15 mouse cellular contexts compared by ENCODE assay signal in genomic region chr15:80003581-80003980, GRCm38 (mm10). TPM values are rescaled to one million over a fixed set of nuclear protein-coding genes. Genes with fewer than 3 reads are reported as not detected.
DNase-seq lines count a peak whose midpoint lies in the region; ATAC-seq and TF ChIP-seq lines count a peak whose summit lies in the region.
"Had no signal": no experiment of that assay in that cellular context is flagged by ENCODE, and none has a peak within 500 bp of the region (broad histone marks: within the 10 kb centered on the region; RNA-seq: fewer than 3 reads in every experiment).

No protein-coding gene starts in this region.

- peaks cover 64% of the 10 kb centered on the region for H3K4me1 ChIP-seq in heart, embryonic 10.5 days
- peaks cover 52% of the 10 kb centered on the region for H3K4me1 ChIP-seq in heart, embryonic 13.5 days
- H3K4me1 ChIP-seq in liver, postnatal 0 days (ENCODE audit: insufficient read depth): peaks cover 6% of the 10 kb centered on the region; the same call in 1 of the 2 replicates

- no peak for ATAC-seq in heart, embryonic 13.5 days (ENCODE audit: extremely low read depth, insufficient number of reproducible peaks, low FRiP score, low TSS enrichment)
- no peak for ATAC-seq in liver, postnatal 0 days
- ATAC-seq: midbrain, embryonic 15.5 days had no signal

- no peak for TF ChIP-seq EP300 in liver, postnatal 0 days (IDR thresholded peaks at IDR 0.05; ENCODE audit: low read depth)

- 23% methylated on average over 2 of the region's 2 CpGs for WGBS in heart, embryonic 10.5 days
- WGBS in heart, embryonic 13.5 days: 35% methylated on average over 2 of the region's 2 CpGs
- WGBS in liver, postnatal 0 days (ENCODE audit: insufficient replicate concordance): 53% methylated on average over 2 of the region's 2 CpGs

- H3K9ac ChIP-seq in heart, embryonic 13.5 days: no peak overlapping the region
- no peak overlapping the region for H3K9ac ChIP-seq in liver, postnatal 0 days (replicated peaks)
- H3K9ac ChIP-seq: liver, embryonic 15.5 days; midbrain, embryonic 15.5 days had no signal

- no peaks in the 10 kb centered on the region for H3K9me3 ChIP-seq in heart, embryonic 10.5 days
- H3K9me3 ChIP-seq in heart, embryonic 13.5 days: no peaks in the 10 kb centered on the region
- H3K9me3 ChIP-seq in liver, postnatal 0 days (ENCODE audit: low read length): no peaks in the 10 kb centered on the region
- H3K9me3 ChIP-seq: liver, embryonic 15.5 days; midbrain, embryonic 15.5 days had no signal

- TF ChIP-seq CTCF in layer of hippocampus, adult 2 months (conservative IDR thresholded peaks at IDR 0.05): no peak
- no peak for TF ChIP-seq CTCF in liver, postnatal 0 days (IDR thresholded peaks at IDR 0.05; ENCODE audit: low read depth)

- H3K27ac ChIP-seq in heart, embryonic 10.5 days: peak overlapping the region; percentile 80
- H3K27ac ChIP-seq in layer of hippocampus, adult 2 months: peak overlapping the region; percentile 71
- H3K27ac ChIP-seq in heart, embryonic 13.5 days (replicated peaks): peak overlapping the region; percentile 75
- H3K27ac ChIP-seq in liver, postnatal 0 days (ENCODE audit: low read depth): no peak overlapping the region
- H3K27ac ChIP-seq: liver, embryonic 15.5 days had no signal

- H3K4me3 ChIP-seq in heart, embryonic 10.5 days: peak overlapping the region; percentile 2; the same call in 1 of the 2 replicates
- no peak overlapping the region for H3K4me3 ChIP-seq in layer of hippocampus, adult 2 months
- H3K4me3 ChIP-seq in heart, embryonic 13.5 days: no peak overlapping the region
- no peak overlapping the region for H3K4me3 ChIP-seq in liver, postnatal 0 days (ENCODE audit: low read depth, low read length)
- H3K4me3 ChIP-seq: liver, embryonic 15.5 days; midbrain, embryonic 15.5 days had no signal

- DNase-seq in heart, embryonic 10.5 days (ENCODE audit: low spot score): no peak
- no peak for DNase-seq in heart, postnatal 4 days
- DNase-seq in layer of hippocampus, adult 2 months (ENCODE audit: low spot score in 2 of 2): no peak
- DNase-seq in layer of hippocampus, postnatal 36 days: no peak
- DNase-seq in Muller cell, postnatal 12 days (ENCODE audit: inconsistent ontology term): peak; percentile 38
- DNase-seq in liver, postnatal 0 days: no peak
- no peak for DNase-seq in B cell, adult 2 months
- DNase-seq: adrenal gland, adult 2 months; cerebellum, postnatal 14 days; embryo, embryonic 11 days; gastrocnemius, postnatal 14 days; retina, postnatal 1 day had no signal

- no peak overlapping the region for H3K4me2 ChIP-seq in heart, embryonic 13.5 days
- H3K4me2 ChIP-seq in liver, postnatal 0 days (ENCODE audit: low read depth, low read length): no peak overlapping the region
- H3K4me2 ChIP-seq: liver, embryonic 15.5 days; midbrain, embryonic 15.5 days had no signal

- H3K36me3 ChIP-seq in heart, embryonic 10.5 days: no peaks in the 10 kb centered on the region
- H3K36me3 ChIP-seq in heart, embryonic 13.5 days: no peaks in the 10 kb centered on the region
- no peaks in the 10 kb centered on the region for H3K36me3 ChIP-seq in liver, postnatal 0 days (replicated peaks; ENCODE audit: insufficient read depth, low read length)
- H3K36me3 ChIP-seq: liver, embryonic 15.5 days; midbrain, embryonic 15.5 days had no signal

- H3K27me3 ChIP-seq in heart, embryonic 10.5 days (ENCODE audit: insufficient read depth, poor library complexity, severe bottlenecking): peaks cover 1% of the 10 kb centered on the region; the same call in 1 of the 2 replicates
- H3K27me3 ChIP-seq in heart, embryonic 13.5 days (replicated peaks): peaks cover 4% of the 10 kb centered on the region
- no peaks in the 10 kb centered on the region for H3K27me3 ChIP-seq in liver, postnatal 0 days (ENCODE audit: insufficient read depth, low read length)
- H3K27me3 ChIP-seq: midbrain, embryonic 15.5 days had no signal

RNA-seq across cellular contexts. Expression of gene Pdgfb, which starts 11.2 kb away (rescaled TPM):
- 0.95 and 1.9 TPM in 2 replicates for polyA plus RNA-seq in heart, embryonic 10.5 days (2016; fragmentation: Nextera tagmentation; extraction: Ambion mirVana)
- 10 to 100 TPM; 46.4 to 50.7 TPM for total RNA-seq in heart, postnatal 4 days (2021)
- 10 to 100 TPM; 27.4 to 29.3 TPM for total RNA-seq in layer of hippocampus, adult 2 months (2021)
- 10 to 100 TPM; 27.3 to 27.6 TPM for total RNA-seq in layer of hippocampus, postnatal 36 days (2021)
- polyA plus RNA-seq in heart, embryonic 13.5 days (2015; fragmentation: Nextera tagmentation; extraction: Ambion mirVana): 2.2 and 2.6 TPM in 2 replicates
- 0.77 and 0.85 TPM in 2 replicates for polyA plus RNA-seq in liver, postnatal 0 days (2015; fragmentation: Nextera tagmentation; extraction: Ambion mirVana)

RNA-seq across cellular contexts. Expression of gene Cbx7, which starts 32.7 kb away (rescaled TPM):
- polyA plus RNA-seq in heart, embryonic 10.5 days (2016; fragmentation: Nextera tagmentation; extraction: Ambion mirVana): 0.82 and 1.0 TPM in 2 replicates
- 1 to 10 TPM; 1.7 to 2.0 TPM for total RNA-seq in heart, postnatal 4 days (2021)
- 10 to 100 TPM; 49.8 to 50.3 TPM for total RNA-seq in layer of hippocampus, adult 2 months (2021)
- total RNA-seq in layer of hippocampus, postnatal 36 days (2021): 10 to 100 TPM; 40.4 to 44.8 TPM
- polyA plus RNA-seq in heart, embryonic 13.5 days (2015; fragmentation: Nextera tagmentation; extraction: Ambion mirVana): 1.5 TPM in 2 replicates
- 1.0 and 1.2 TPM in 2 replicates for polyA plus RNA-seq in liver, postnatal 0 days (2015; fragmentation: Nextera tagmentation; extraction: Ambion mirVana)

Comparison
In these comparisons a context has a peak if more than half of its experiments do, and no peak if none do; other contexts are left out.
1. RNA of gene Cbx7, which starts 32.7 kb away (total RNA-seq): 49.8 to 50.3 TPM in layer of hippocampus, adult 2 months and 40.4 to 44.8 TPM in layer of hippocampus, postnatal 36 days; 1.7 to 2.0 TPM in heart, postnatal 4 days; every median in the first group is over 10 times any median in the second.